Mouse (Mus musculus): Measurements from ENCODE around the gene Prickle2.

GRCm38 (mm10) chr6:92424991-92425390 lies 281.0 kb downstream of the Prickle2 start:
- TF ChIP-seq POLR2A (IDR thresholded peaks at IDR 0.05; ENCODE audit: insufficient read depth, low read depth, low read length) (no peak), CTCF (IDR thresholded peaks at IDR 0.05; ENCODE audit: insufficient read depth, low read depth, low read length) (no peak)

Data from olfactory bulb, adult 2 months (tissue).